Mouse (Mus musculus): Measurements from ENCODE around the gene Rfx6. TPM values are rescaled to one million over a fixed set of nuclear protein-coding genes. Genes with fewer than 3 reads are reported as not detected.

The Rfx6 gene
- polyA plus RNA-seq (2015; fragmentation: Nextera tagmentation; extraction: Ambion mirVana) = not detected in 2 replicates

GRCm38 (mm10) chr10:51677548-51678250 is at the start of gene Rfx6:
TSS of gene Rfx6 (plus strand) at chr10:51677756.
- Histone ChIP-seq H3K9ac (no peak within 1 kb of the TSS), H3K4me3 (replicated peaks) (peak within 1 kb of the TSS; percentile 39), H3K9me3 (replicated peaks) (no peaks in the 10 kb centered on the region), H3K36me3 (no peaks in the 10 kb centered on the region), H3K27ac (replicated peaks) (no peak within 1 kb of the TSS), H3K4me1 (peaks cover 7% of the 10 kb centered on the region; the same call in 1 of the 2 replicates), H3K27me3 (peaks cover 24% of the 10 kb centered on the region), H3K4me2 (replicated peaks) (peak within 1 kb of the TSS; percentile 73)
- under 1% methylated on average over 33 of the region's 38 CpGs for whole genome bisulfite sequencing
- 0 out of 2 replicates have a peak, but pooled peaks have one; percentile 57 for ATAC-seq (ENCODE audit: insufficient number of reproducible peaks, low FRiP score, low TSS enrichment, low read depth)

DNA sequence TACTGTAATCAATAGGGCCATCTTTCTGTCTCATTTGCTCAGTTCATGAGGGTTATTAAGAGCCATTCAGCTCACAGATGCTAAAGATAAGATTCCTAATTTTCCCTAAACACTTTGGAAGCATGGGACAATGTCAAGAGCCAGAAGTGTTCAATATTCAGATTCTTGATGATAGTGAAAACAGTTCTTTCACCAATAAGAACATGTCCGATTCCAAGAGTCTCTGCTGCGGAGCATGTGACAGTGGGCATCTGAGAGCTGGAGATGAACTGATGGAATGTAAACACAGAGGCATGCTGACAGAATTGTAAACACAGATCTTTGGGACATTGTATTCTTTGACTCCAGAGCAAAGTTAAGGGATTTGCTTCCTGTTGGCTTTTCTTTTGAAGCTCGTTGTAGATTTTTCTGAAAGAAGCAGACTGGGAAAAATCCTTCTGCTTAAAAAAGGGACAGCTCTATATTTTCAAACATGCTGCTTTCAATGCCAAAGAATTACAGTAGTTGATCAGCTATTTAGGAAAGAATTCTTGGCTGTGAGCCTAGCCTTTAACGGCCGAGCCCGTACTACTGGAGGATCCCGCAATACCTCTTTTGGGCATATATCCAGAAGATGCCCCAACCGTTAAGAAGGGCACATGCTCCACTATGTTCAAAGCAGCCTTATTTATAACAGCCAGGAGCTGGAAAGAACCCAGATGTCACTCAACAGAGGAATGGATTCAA is 46.0 kb upstream of the Rfx6 start, which contains the start of gene Gprc6a:
Gene Gprc6a (minus strand): TSS at position 51 of the 726 bp plus-strand sequence.
- ATAC-seq (ENCODE audit: insufficient number of reproducible peaks, low FRiP score, low TSS enrichment, low read depth) = no peak
- H3K4me2 ChIP-seq (replicated peaks) = no peak within 1 kb of the TSS
- H3K9me3 ChIP-seq (replicated peaks) = no peaks in the 10 kb centered on the region
- no peaks in the 10 kb centered on the region for H3K4me1 ChIP-seq
- H3K36me3 ChIP-seq = no peaks in the 10 kb centered on the region
- H3K4me3 ChIP-seq (replicated peaks) = no peak within 1 kb of the TSS
- H3K9ac ChIP-seq = no peak within 1 kb of the TSS
- H3K27me3 ChIP-seq = no peaks in the 10 kb centered on the region
- no peak within 1 kb of the TSS for H3K27ac ChIP-seq (replicated peaks)
- WGBS = 33% methylated on average over 8 of the region's 8 CpGs

DNA sequence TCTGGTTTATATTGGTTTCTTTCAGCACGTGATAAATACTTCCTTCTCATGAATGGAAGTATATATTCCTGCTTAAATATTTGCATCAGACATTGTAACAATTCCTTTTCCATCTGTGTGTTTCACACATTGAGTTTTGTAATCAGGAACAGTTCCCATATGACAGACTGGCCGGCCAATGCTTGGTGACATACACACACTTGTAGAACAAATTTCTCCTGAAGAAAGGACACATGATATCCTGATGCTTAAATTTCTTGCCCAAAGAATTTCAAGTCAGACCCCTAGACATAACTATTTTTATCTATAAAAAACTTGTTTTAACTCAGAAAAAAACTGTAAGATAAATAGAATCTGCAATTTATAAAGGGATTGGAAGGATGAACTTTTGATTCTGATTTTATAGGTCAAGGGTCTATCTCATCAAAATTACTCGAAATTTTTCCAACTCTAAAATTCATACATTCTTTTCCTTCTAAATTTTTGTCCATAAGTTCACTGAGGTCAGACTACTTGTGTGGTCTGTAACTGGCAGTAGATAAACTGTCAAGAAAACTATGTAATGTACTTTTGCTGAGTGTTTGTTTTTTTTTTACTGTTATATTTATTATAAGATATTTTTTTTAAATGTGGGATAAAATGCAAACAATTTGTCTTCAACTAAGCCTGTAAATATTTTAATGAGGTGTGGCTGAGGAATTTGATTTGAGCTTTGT is 27.9 kb upstream of the Rfx6 start:
- ATAC-seq (ENCODE audit: insufficient number of reproducible peaks, low FRiP score, low TSS enrichment, low read depth) = no peak
- H3K4me2 ChIP-seq (replicated peaks) = no peak overlapping the region
- H3K4me1 ChIP-seq = no peaks in the 10 kb centered on the region
- no peaks in the 10 kb centered on the region for H3K9me3 ChIP-seq (replicated peaks)
- no peak overlapping the region for H3K4me3 ChIP-seq (replicated peaks)
- H3K36me3 ChIP-seq = no peaks in the 10 kb centered on the region
- 51% methylated on average over 3 of the region's 3 CpGs for WGBS
- no peak overlapping the region for H3K9ac ChIP-seq
- no peak overlapping the region for H3K27ac ChIP-seq (replicated peaks)
- H3K27me3 ChIP-seq = no peaks in the 10 kb centered on the region

GRCm38 (mm10) chr10:51657324-51657723 is 20.2 kb upstream of the Rfx6 start:
- no peak overlapping the region for H3K27ac ChIP-seq (replicated peaks)
- H3K9me3 ChIP-seq (replicated peaks) = no peaks in the 10 kb centered on the region
- H3K9ac ChIP-seq = no peak overlapping the region
- H3K27me3 ChIP-seq = no peaks in the 10 kb centered on the region
- no peak for ATAC-seq (ENCODE audit: insufficient number of reproducible peaks, low FRiP score, low TSS enrichment, low read depth)
- H3K4me2 ChIP-seq (replicated peaks) = no peak overlapping the region
- no peaks in the 10 kb centered on the region for H3K36me3 ChIP-seq
- H3K4me1 ChIP-seq = no peaks in the 10 kb centered on the region
- no peak overlapping the region for H3K4me3 ChIP-seq (replicated peaks)
- WGBS = 67% methylated on average over 1 of the region's 1 CpGs

DNA sequence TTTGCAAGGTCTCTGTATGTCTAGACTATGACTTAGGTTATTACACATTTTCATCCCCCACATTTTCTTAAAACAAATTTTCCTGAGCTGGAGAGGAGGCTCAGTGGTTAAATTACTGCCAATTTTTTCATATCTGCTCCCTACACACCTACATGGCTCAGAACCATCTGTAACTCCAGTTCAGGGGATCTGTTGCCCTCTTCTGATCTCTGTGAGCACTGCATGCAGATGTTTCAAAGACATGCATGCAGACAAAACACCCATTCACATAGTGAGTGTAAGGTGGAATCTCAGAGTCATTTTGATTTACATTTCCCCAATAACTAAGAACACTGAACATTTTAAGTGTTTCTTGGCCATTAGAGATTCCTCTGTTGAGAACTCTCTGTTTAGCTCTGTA is 8.2 kb upstream of the Rfx6 start:
- Histone ChIP-seq H3K36me3 (no peaks in the 10 kb centered on the region), H3K27ac (replicated peaks) (no peak overlapping the region)
- ATAC-seq (ENCODE audit: insufficient number of reproducible peaks, low FRiP score, low TSS enrichment, low read depth) = no peak

DNA sequence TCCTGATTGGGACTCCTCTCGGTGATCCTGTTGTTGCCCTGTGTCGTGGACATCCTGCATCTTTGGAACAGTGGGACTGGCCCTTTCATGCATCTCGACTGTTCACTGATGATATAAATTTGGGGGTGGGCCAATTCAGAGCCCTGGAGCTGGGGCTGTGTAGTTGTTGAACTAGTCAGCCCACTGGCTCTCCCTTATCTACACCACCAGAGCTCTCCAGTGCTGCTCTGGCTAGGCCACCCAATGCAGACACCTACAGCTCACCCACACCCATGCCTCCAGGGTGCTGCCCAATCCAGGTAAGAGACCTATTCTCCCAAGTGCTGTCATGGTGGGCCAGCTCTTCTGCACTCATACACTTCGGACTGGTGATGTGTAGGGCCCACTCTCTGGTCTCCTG is 6.0 kb upstream of the Rfx6 start:
- H3K4me3 ChIP-seq (replicated peaks) = no peak overlapping the region
- no peaks in the 10 kb centered on the region for H3K9me3 ChIP-seq (replicated peaks)
- H3K27ac ChIP-seq (replicated peaks) = no peak overlapping the region
- H3K36me3 ChIP-seq = no peaks in the 10 kb centered on the region
- H3K27me3 ChIP-seq = peaks cover 5% of the 10 kb centered on the region
- H3K4me2 ChIP-seq (replicated peaks) = no peak overlapping the region
- H3K9ac ChIP-seq = no peak overlapping the region
- H3K4me1 ChIP-seq = no peaks in the 10 kb centered on the region
- 80% methylated on average over 4 of the region's 4 CpGs for WGBS
- ATAC-seq (ENCODE audit: insufficient number of reproducible peaks, low FRiP score, low TSS enrichment, low read depth) = 0 out of 2 replicates have a peak, but pooled peaks have one; percentile 15

More for the DNA sequence above, 8.2 kb upstream of the Rfx6 start:
- Histone ChIP-seq H3K9ac (no peak overlapping the region), H3K4me2 (replicated peaks) (no peak overlapping the region), H3K9me3 (replicated peaks) (no peaks in the 10 kb centered on the region), H3K27me3 (no peaks in the 10 kb centered on the region), H3K4me3 (replicated peaks) (no peak overlapping the region), H3K4me1 (no peaks in the 10 kb centered on the region)

GRCm38 (mm10) chr10:51672082-51672779 is 5.3 kb upstream of the Rfx6 start:
- Histone ChIP-seq H3K4me1 (no peaks in the 10 kb centered on the region), H3K9me3 (replicated peaks) (no peaks in the 10 kb centered on the region), H3K4me2 (replicated peaks) (no peak overlapping the region), H3K4me3 (replicated peaks) (no peak overlapping the region), H3K27me3 (peaks cover 11% of the 10 kb centered on the region), H3K36me3 (no peaks in the 10 kb centered on the region), H3K9ac (no peak overlapping the region), H3K27ac (replicated peaks) (no peak overlapping the region)
- ATAC-seq (ENCODE audit: insufficient number of reproducible peaks, low FRiP score, low TSS enrichment, low read depth) = peak; percentile 29; the same call in 1 of the 2 replicates
- 40% methylated on average over 1 of the region's 1 CpGs for WGBS

GRCm38 (mm10) chr10:51678251-51678639 is 689 bp downstream of the Rfx6 start:
- no peak for ATAC-seq (ENCODE audit: insufficient number of reproducible peaks, low FRiP score, low TSS enrichment, low read depth)

DNA sequence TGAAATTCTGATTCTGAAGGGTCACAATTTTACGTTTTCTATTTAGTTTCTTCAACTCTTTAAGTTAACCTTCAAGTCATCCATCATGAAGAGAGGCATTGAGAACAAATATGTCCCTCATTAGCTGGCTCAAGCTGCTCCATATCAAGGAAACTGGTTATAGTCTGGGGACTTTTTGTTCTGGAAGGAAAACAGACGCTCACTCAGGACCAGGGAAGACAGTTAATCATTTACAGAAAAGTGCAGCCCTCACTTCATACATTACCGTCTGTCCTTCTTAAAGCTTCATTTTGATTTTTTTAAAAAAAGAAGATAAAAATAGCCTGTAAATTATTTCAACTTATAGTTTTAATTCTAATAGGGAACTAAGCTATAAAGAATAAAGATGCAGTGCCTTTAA is 43.3 kb downstream of the Rfx6 start:
- WGBS = 31% methylated on average over 3 of the region's 3 CpGs
- Histone ChIP-seq H3K27ac (replicated peaks) (no peak overlapping the region), H3K4me1 (no peaks in the 10 kb centered on the region), H3K9me3 (replicated peaks) (no peaks in the 10 kb centered on the region), H3K9ac (no peak overlapping the region), H3K4me3 (replicated peaks) (no peak overlapping the region), H3K27me3 (no peaks in the 10 kb centered on the region), H3K36me3 (no peaks in the 10 kb centered on the region), H3K4me2 (replicated peaks) (no peak overlapping the region)
- ATAC-seq (ENCODE audit: insufficient number of reproducible peaks, low FRiP score, low TSS enrichment, low read depth) = no peak

More at GRCm38 (mm10) chr10:51678251-51678639, 689 bp downstream of the Rfx6 start:
- 4% methylated on average over 10 of the region's 10 CpGs for WGBS
- Histone ChIP-seq H3K9me3 (replicated peaks) (no peaks in the 10 kb centered on the region), H3K27ac (replicated peaks) (no peak overlapping the region), H3K36me3 (no peaks in the 10 kb centered on the region), H3K4me1 (peaks cover 7% of the 10 kb centered on the region; the same call in 1 of the 2 replicates), H3K9ac (no peak overlapping the region), H3K4me3 (replicated peaks) (peak overlapping the region; percentile 39), H3K27me3 (peaks cover 24% of the 10 kb centered on the region), H3K4me2 (replicated peaks) (peak overlapping the region; percentile 73)

- WGBS = 77% methylated on average over 5 of the region's 5 CpGs
- H3K9me3 ChIP-seq (replicated peaks) = no peaks in the 10 kb centered on the region
- H3K4me3 ChIP-seq (replicated peaks) = no peak overlapping the region
- H3K27ac ChIP-seq (replicated peaks) = no peak overlapping the region
- no peak for ATAC-seq (ENCODE audit: insufficient number of reproducible peaks, low FRiP score, low TSS enrichment, low read depth)
- H3K27me3 ChIP-seq = no peaks in the 10 kb centered on the region
- no peak overlapping the region for H3K9ac ChIP-seq
- H3K4me1 ChIP-seq = no peaks in the 10 kb centered on the region
- no peaks in the 10 kb centered on the region for H3K36me3 ChIP-seq
- H3K4me2 ChIP-seq (replicated peaks) = no peak overlapping the region
Measured at GRCm38 (mm10) chr10:51761436-51761835, 83.9 kb downstream of the Rfx6 start.

GRCm38 (mm10) chr10:51763241-51763640 is 85.7 kb downstream of the Rfx6 start:
- Histone ChIP-seq H3K27ac (replicated peaks) (no peak overlapping the region), H3K4me1 (no peaks in the 10 kb centered on the region), H3K27me3 (no peaks in the 10 kb centered on the region), H3K9me3 (replicated peaks) (no peaks in the 10 kb centered on the region), H3K36me3 (no peaks in the 10 kb centered on the region), H3K4me3 (replicated peaks) (no peak overlapping the region), H3K4me2 (replicated peaks) (no peak overlapping the region), H3K9ac (no peak overlapping the region)
- ATAC-seq (ENCODE audit: insufficient number of reproducible peaks, low FRiP score, low TSS enrichment, low read depth) = no peak
- WGBS = 91% methylated on average over 2 of the region's 2 CpGs
